Mouse (Mus musculus): ENCODE measurements around the gene Exosc1.
"Not testable (repeated sequence)": the region's sequence is repeated elsewhere in the genome, so short reads cannot be mapped to it uniquely, and the experiment has no call there.

The Exosc1 gene

DNA sequence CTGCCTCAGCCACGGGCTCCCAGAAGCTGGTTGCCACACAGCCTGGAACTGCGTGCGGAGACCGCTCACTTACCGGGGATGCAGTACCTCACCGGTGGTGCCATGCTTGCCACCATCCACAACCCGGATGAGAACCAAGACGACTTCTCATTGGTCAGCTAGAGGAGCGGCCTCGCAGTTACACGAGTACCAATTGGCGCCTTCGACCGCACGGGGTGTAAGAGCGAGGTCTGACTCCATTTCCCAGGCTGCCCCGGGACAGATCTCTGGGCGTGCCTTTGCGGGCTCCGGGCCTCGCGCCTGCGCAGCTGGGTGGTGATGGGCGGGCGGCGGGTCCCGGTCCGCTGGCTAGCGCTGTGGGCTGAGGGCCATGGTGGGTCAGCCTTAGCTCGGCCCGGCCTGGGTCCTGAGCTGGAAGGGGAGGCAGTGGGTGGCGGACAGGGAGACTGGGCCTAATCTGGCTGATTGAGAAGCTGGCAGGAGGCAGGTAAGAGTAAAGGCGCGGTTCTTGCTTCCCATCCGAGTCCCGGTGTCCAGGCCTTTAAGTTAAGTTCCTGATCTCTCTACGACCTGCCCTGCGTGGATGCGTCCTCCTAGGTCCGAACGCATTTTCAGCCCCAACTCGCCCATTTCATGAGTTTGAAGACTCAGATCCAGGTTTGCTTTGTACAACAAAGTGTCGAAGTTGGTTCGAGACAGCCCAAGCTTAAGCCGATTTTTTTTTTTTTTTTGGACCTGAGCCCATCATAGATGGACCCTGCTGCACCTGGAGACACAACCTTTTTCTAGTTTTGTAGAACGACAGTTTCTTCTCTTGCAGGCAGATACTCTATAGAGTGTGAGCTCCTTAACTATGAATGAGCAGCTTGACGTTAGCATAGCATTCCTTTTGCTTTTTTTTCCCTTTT, at the start of gene Exosc1, which contains the start of gene Zdhhc16:
TSS of gene Exosc1 (minus strand) at position 245 of the 908 bp plus-strand sequence.
TSS of gene Zdhhc16 (plus strand) at position 302 of the 908 bp plus-strand sequence.
- peak; percentile 98 to 100 for DNase-seq (ENCODE audit: low spot score in 2 of 2)

- no peak for DNase-seq (ENCODE audit: low spot score in 2 of 2)
Observed at GRCm38 (mm10) chr19:41982791-41983150, 49.5 kb upstream of the Exosc1 start.

- DNase-seq (ENCODE audit: low spot score in 2 of 2) = no peak
Observed at GRCm38 (mm10) chr19:41981931-41982790, 48.9 kb upstream of the Exosc1 start.

- no peak for DNase-seq (ENCODE audit: low spot score in 2 of 2)
Observed at GRCm38 (mm10) chr19:41981595-41981927, 48.3 kb upstream of the Exosc1 start, which contains the start of gene Ubtd1. Gene Ubtd1, plus strand, starts transcription at chr19:41981763.

GRCm38 (mm10) chr19:41980819-41981594, 47.8 kb upstream of the Exosc1 start, which contains the start of gene Mms19:
Gene Mms19, minus strand, starts transcription at chr19:41981157.
- peak; percentile 99 for DNase-seq (ENCODE audit: low spot score in 2 of 2)

GRCm38 (mm10) chr19:41980422-41980818, 47.2 kb upstream of the Exosc1 start:
- no peak for DNase-seq (ENCODE audit: low spot score in 2 of 2)

GRCm38 (mm10) chr19:41973891-41974794, 40.9 kb upstream of the Exosc1 start:
- peak in 1 of 2 experiments; percentile 56 for DNase-seq (ENCODE audit: low spot score in 2 of 2)

DNA sequence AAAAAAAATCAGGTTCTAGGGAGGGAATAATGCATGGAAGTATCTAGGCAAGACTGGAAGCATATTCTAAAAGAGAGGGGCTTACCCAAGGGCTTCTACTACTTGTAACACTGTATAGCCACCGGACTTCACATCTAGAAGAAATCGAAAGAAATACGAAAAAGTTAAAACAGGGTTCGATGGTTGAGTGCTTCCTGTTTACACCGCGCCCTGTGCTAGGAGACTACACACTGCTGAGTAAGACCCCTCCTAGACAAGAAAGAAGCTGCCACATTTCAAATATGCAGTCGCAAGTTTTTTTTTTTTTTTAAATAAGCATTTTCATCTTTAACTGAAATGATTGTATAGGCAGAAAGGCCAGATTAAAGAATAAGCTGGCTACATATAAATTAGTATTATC, 36.4 kb upstream of the Exosc1 start:
- no peak for DNase-seq (ENCODE audit: low spot score in 2 of 2)

DNA sequence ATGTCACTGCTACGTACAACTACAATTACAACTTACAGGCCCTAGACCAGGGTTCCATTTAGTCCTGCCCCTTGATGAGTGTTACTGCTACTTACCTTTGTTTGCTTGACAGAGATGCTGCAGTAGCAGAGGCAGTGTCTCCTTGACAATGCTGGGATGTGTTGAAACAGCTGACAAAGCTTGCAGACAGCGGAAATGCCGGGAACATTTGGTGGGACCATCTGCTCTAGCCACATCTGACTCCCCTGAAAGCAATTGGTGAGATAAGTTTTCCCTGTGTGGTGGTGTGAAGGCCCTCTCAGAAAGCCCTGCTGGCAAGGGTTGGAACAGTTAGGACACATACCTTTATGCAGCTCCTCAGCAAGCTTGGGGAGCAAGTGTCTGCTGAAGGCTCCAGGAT, 20.4 kb upstream of the Exosc1 start:
- peak in 1 of 2 experiments; percentile 28 for DNase-seq (ENCODE audit: low spot score in 2 of 2)

- no peak for DNase-seq (ENCODE audit: low spot score in 2 of 2)
Observed at GRCm38 (mm10) chr19:41952287-41952686, 19.1 kb upstream of the Exosc1 start.

GRCm38 (mm10) chr19:41943841-41944240, 10.6 kb upstream of the Exosc1 start:
- DNase-seq (ENCODE audit: low spot score in 2 of 2) = no peak

GRCm38 (mm10) chr19:41938539-41938938, 5.3 kb upstream of the Exosc1 start:
- no peak for DNase-seq (ENCODE audit: low spot score in 2 of 2)

- DNase-seq (ENCODE audit: low spot score in 2 of 2) = no peak
Observed at GRCm38 (mm10) chr19:41935921-41936320, 2.7 kb upstream of the Exosc1 start.

DNA sequence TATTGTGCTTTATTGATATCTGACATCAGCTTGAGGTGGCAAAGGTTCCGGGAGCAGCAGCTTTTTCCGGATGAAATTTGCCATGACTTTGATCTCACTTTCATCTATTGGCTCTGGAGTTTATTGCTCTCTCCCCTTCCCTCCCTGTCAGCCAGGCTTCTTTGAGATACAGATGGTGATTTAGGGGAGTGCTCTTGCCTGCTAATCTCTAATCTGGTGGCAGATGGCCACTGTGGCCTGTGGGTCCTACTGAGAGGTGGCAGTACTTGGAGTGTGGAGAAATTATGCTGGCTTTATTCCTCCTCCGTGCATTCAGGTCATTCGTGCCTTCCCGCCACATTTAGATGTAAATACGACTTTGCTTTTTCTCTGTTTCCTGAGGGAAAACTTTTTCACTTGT, 901 bp upstream of the Exosc1 start:
- no peak for DNase-seq (ENCODE audit: low spot score in 2 of 2)

- DNase-seq (ENCODE audit: low spot score in 2 of 2) = no peak
Observed at GRCm38 (mm10) chr19:41932686-41933085, 537 bp downstream of the Exosc1 start.

- no peak for DNase-seq (ENCODE audit: low spot score in 2 of 2)
Observed at GRCm38 (mm10) chr19:41920412-41921067, 12.7 kb downstream of the Exosc1 start.

GRCm38 (mm10) chr19:41919471-41919870, 13.8 kb downstream of the Exosc1 start:
- no peak for DNase-seq (ENCODE audit: low spot score in 2 of 2)

- DNase-seq (ENCODE audit: low spot score in 2 of 2) = no peak
Observed at GRCm38 (mm10) chr19:41916853-41917252, 16.4 kb downstream of the Exosc1 start.

DNA sequence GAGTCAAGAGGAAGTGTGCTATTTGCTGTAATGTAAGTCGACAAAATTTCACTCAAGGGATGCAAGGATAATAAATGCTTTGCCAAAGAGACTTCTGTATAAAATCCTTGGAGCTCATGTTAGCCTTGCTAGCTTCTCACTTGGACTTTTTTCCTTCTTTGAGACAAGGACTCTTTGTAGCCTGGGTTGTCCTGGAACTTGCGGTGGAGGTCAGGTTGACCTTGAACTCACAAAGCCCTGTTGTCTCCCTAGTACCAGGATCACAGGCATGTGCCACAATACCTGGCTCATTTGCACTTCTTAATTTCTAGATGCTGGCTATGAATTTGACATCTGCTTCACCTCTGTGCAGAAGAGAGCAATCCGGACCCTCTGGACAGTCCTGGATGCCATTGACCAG, 17.9 kb downstream of the Exosc1 start:
- no peak for DNase-seq (ENCODE audit: low spot score in 2 of 2)

- not testable (repeated sequence) for DNase-seq (ENCODE audit: low spot score in 2 of 2)
Observed at GRCm38 (mm10) chr19:41914592-41914882, 18.7 kb downstream of the Exosc1 start.

Measured in left cerebral cortex, adult 9 months (tissue).